Mouse (Mus musculus) midbrain, embryonic 10.5 days (tissue): Measurements from ENCODE around the gene L1td1. TPM values are rescaled to one million over a fixed set of nuclear protein-coding genes. Genes with fewer than 3 reads are reported as not detected.

Experiments used
- polyA plus RNA-seq: library from polyadenylated mRNA; unstranded; fragments of >200 nt; fragmentation: Nextera tagmentation; extraction: Ambion mirVana; gene quantifications from 2 replicates; pipeline ENCODE4 v1.2.1, GENCODE M21; 2016

L1td1 gene
- polyA plus RNA-seq, 1 experiment from 2014 or later, result 0.10 TPM

Other genes starting within 250 kb of the L1td1 start
- gene Kank4, start 90.8 kb downstream of the L1td1 start, polyA plus RNA-seq, result 0.72 and 0.86 TPM in 2 replicates
- not detected in 2 replicates for gene I0C0044D17Rik, start 97.1 kb downstream of the L1td1 start, polyA plus RNA-seq
- 103 and 116 TPM in 2 replicates for gene Usp1, start 197.1 kb downstream of the L1td1 start, polyA plus RNA-seq